Mouse (Mus musculus): Measurements from ENCODE around the gene Aff1. TPM values are rescaled to one million over a fixed set of nuclear protein-coding genes. Genes with fewer than 3 reads are reported as not detected.

The Aff1 gene
- polyA plus RNA-seq, 1 experiment from 2014 or later = 11.2 TPM

- 14% methylated on average over 1 of the region's 1 CpGs for WGBS
- H3K27ac ChIP-seq (ENCODE audit: low read depth, low read length) = no peak overlapping the region
- no peaks in the 10 kb centered on the region for H3K4me1 ChIP-seq (ENCODE audit: control insufficient read depth, insufficient read depth, low read length)
Measured at GRCm38 (mm10) chr5:103898310-103898709, 206.1 kb downstream of the Aff1 start.

More at GRCm38 (mm10) chr5:103898310-103898709, 206.1 kb downstream of the Aff1 start:
- Histone ChIP-seq H3K9me3 (ENCODE audit: control insufficient read depth, low read length) (no peaks in the 10 kb centered on the region), H3K4me2 (ENCODE audit: low read depth) (no peak overlapping the region), H3K36me3 (ENCODE audit: control insufficient read depth, insufficient read depth, low read length) (no peaks in the 10 kb centered on the region), H3K4me3 (ENCODE audit: low read depth, low read length) (no peak overlapping the region), H3K27me3 (ENCODE audit: control insufficient read depth, insufficient read depth, low read length) (no peaks in the 10 kb centered on the region), H3K9ac (ENCODE audit: low read length) (no peak overlapping the region)
- no peak for DNase-seq (ENCODE audit: low spot score)
- no peak for ATAC-seq (ENCODE audit: insufficient read depth, low FRiP score, low TSS enrichment)

Other genes starting within 250 kb of the Aff1 start
- not detected in 2 replicates for gene Slc10a6, start 63.0 kb upstream of the Aff1 start, polyA plus RNA-seq (2014; fragmentation: Nextera tagmentation; extraction: Ambion mirVana)
- 0.48 TPM in 1 of 2 replicates, not detected in the other for gene 1700016H13Rik, start 36.4 kb upstream of the Aff1 start, polyA plus RNA-seq (2014; fragmentation: Nextera tagmentation; extraction: Ambion mirVana)
- gene Klhl8, start 218.9 kb downstream of the Aff1 start, polyA plus RNA-seq (2014; fragmentation: Nextera tagmentation; extraction: Ambion mirVana) = 17.3 and 17.7 TPM in 2 replicates